Mouse (Mus musculus): ENCODE measurements around the gene Dusp18.

- no peak for TF ChIP-seq ZNF384 (IDR thresholded peaks at IDR 0.05; ENCODE audit: low read depth, low read length)
- no peak for TF ChIP-seq ZC3H11A (IDR thresholded peaks at IDR 0.05; ENCODE audit: borderline replicate concordance, low read depth, low read length)
- no peak for TF ChIP-seq MAFK (IDR thresholded peaks at IDR 0.05; ENCODE audit: insufficient read depth, low read depth, low read length)
- TF ChIP-seq HCFC1 (IDR thresholded peaks at IDR 0.05; ENCODE audit: borderline replicate concordance, insufficient read depth, low read length), result no peak
- no peak for TF ChIP-seq CHD2 (IDR thresholded peaks at IDR 0.05; ENCODE audit: low read depth, low read length)
Measured at GRCm38 (mm10) chr11:3850746-3851277, 44.2 kb upstream of the Dusp18 start.

Measured in ES-E14 (cell line).